Mouse (Mus musculus) embryonic facial prominence, embryonic 15.5 days (tissue): ENCODE results near the gene 1600014C23Rik. TPM values are rescaled to one million over a fixed set of nuclear protein-coding genes. Genes with fewer than 3 reads are reported as not detected.

Source experiments
- ATAC-seq: fragments of 200-750 bp; cut with Nextera tagmentation; 2 replicates; pipeline ENCODE4 v1.8.0; 2017; ENCODE audit warnings: low read depth, moderate TSS enrichment; ENCODE audit not compliant: insufficient number of reproducible peaks, low FRiP score, low TSS enrichment
- H3K27ac ChIP-seq: fragments of 300-500 bp; sonication (generic); replicated peaks from 2 replicates; pipeline ENCODE4 v1.5.1; 2015; ENCODE audit warnings: mild to moderate bottlenecking, inconsistent platforms
- H3K27me3 ChIP-seq: fragments of 300-500 bp; sonication (generic); 2 replicates; pipeline ENCODE4 v1.6.1; 2015; ENCODE audit warnings: inconsistent platforms
- H3K36me3 ChIP-seq: fragments of 300-500 bp; sonication (generic); 2 replicates; pipeline ENCODE4 v1.6.1; 2015; ENCODE audit warnings: mild to moderate bottlenecking, inconsistent platforms
- H3K4me1 ChIP-seq: fragments of 300-500 bp; sonication (generic); 2 replicates; pipeline ENCODE4 v1.6.1; 2015; ENCODE audit warnings: inconsistent platforms
- H3K4me2 ChIP-seq: fragments of 300-500 bp; sonication (generic); replicated peaks from 2 replicates; pipeline ENCODE4 v1.6.1; 2015; ENCODE audit warnings: mild to moderate bottlenecking, inconsistent platforms
- H3K4me3 ChIP-seq: fragments of 300-500 bp; sonication (generic); replicated peaks from 2 replicates; pipeline ENCODE4 v1.5.1; 2015; ENCODE audit warnings: mild to moderate bottlenecking, inconsistent platforms
- H3K9ac ChIP-seq: fragments of 300-500 bp; sonication (generic); 2 replicates; pipeline ENCODE4 v1.6.1; 2015; ENCODE audit warnings: inconsistent platforms
- H3K9me3 ChIP-seq: fragments of 300-500 bp; sonication (generic); replicated peaks from 2 replicates; pipeline ENCODE4 v1.6.1; 2016; ENCODE audit warnings: inconsistent platforms
- WGBS: fragments of 180-500 bp; shearing (Covaris S2); methylation state at CpG from one replicate; pipeline ENCODE4 v1.1.7; 2015; 5-methylcytosine and 5-hydroxymethylcytosine counted together
- polyA plus RNA-seq: library from polyadenylated mRNA; unstranded; fragments of >200 nt; fragmentation: Nextera tagmentation; extraction: Ambion mirVana; gene quantifications from 2 replicates; pipeline ENCODE4 v1.2.1, GENCODE M21; 2015

The 1600014C23Rik gene
- polyA plus RNA-seq, 1 experiment from 2014 or later, result not detected

DNA sequence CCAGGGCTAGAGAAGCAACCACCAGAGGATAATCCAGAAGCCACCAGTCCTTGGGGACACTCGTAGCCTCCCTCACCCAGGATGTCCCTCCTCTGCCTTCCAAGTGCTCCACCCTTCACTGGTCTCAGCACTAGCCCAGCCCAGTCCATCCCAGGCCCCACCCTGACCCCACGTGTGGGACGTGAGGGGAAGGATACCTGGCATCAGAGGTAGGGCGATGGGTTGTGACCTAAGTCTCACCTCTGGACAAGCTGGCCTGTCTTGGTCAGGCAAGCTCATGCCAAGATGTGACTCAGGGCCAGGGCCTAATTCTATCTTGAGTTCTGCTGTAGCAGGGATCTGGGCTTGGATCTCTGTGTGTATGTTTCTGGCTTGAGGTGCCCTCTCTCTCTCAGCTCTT is 1.2 kb upstream of the 1600014C23Rik start:
- H3K4me3 ChIP-seq, result no peak overlapping the region
- H3K36me3 ChIP-seq, result no peaks in the 10 kb centered on the region
- H3K27ac ChIP-seq, result 0 out of 2 replicates have a peak overlapping the region, but pooled peaks have one; percentile 90
- no peak overlapping the region for H3K9ac ChIP-seq
- H3K4me2 ChIP-seq, result no peak overlapping the region
- H3K9me3 ChIP-seq, result no peaks in the 10 kb centered on the region
- H3K27me3 ChIP-seq, result peaks cover 13% of the 10 kb centered on the region
- no peak for ATAC-seq
- peaks cover 49% of the 10 kb centered on the region for H3K4me1 ChIP-seq
- WGBS, result 77% methylated on average over 4 of the region's 4 CpGs

GRCm38 (mm10) chr17:45734333-45734732 is 689 bp upstream of the 1600014C23Rik start:
- ATAC-seq, result no peak
- Histone ChIP-seq H3K27me3 (peaks cover 15% of the 10 kb centered on the region), H3K9ac (no peak overlapping the region), H3K4me2 (peak overlapping the region; percentile 87), H3K27ac (no peak overlapping the region), H3K9me3 (no peaks in the 10 kb centered on the region), H3K4me1 (peaks cover 49% of the 10 kb centered on the region), H3K4me3 (peak overlapping the region; percentile 42), H3K36me3 (no peaks in the 10 kb centered on the region)
- 22% methylated on average over 3 of the region's 3 CpGs for WGBS

DNA sequence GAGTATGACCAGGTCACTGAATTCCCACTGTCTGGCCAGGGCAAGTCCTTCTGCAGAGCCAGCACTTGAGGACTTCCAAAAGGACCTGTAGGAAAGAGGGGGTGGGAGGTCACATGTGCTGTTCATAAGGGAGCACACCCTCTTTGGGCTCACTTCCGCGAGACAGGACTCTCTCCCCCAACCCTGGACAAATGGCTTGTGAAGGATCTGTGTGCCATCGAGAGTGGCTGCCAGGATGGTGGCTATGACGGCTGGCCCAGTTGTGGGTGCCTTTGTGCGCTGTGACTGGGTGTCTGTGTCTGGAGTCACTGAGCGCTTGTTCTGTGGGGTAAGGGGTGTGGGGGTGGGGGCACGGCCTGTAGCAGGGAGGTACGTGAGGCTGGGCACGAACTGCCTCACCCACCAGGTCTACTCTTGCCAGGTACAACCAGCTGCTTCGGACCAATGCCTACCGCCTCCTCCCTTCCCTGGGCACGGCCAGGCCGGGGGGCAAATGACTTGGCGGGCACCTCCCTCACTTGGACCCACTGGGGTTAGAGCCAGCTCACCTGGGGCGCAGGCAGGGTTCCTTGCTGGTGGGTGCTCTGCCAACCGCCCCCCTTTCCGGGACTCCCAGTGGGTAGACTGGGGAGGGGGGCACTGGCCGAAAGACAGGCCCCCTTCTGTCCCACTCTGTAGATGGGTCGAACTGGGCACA is 458 bp downstream of the 1600014C23Rik start:
- WGBS, result 60% methylated on average over 19 of the region's 19 CpGs
- no peaks in the 10 kb centered on the region for H3K9me3 ChIP-seq
- H3K27ac ChIP-seq, result no peak overlapping the region
- peak overlapping the region; percentile 42; the same call in 1 of the 2 replicates for H3K4me3 ChIP-seq
- H3K9ac ChIP-seq, result 0 out of 2 replicates have a peak overlapping the region, but pooled peaks have one; percentile 35
- ATAC-seq, result no peak
- H3K36me3 ChIP-seq, result no peaks in the 10 kb centered on the region
- peaks cover 15% of the 10 kb centered on the region for H3K27me3 ChIP-seq
- peak overlapping the region; percentile 87 for H3K4me2 ChIP-seq
- peaks cover 49% of the 10 kb centered on the region for H3K4me1 ChIP-seq

- 15% methylated on average over 9 of the region's 9 CpGs for WGBS
- H3K9ac ChIP-seq, result no peak overlapping the region
- peaks cover 15% of the 10 kb centered on the region for H3K27me3 ChIP-seq
- ATAC-seq, result no peak
- no peaks in the 10 kb centered on the region for H3K36me3 ChIP-seq
- H3K9me3 ChIP-seq, result no peaks in the 10 kb centered on the region
- no peak overlapping the region for H3K4me2 ChIP-seq
- no peak overlapping the region for H3K27ac ChIP-seq
- H3K4me1 ChIP-seq, result peaks cover 41% of the 10 kb centered on the region
- no peak overlapping the region for H3K4me3 ChIP-seq
Observed at GRCm38 (mm10) chr17:45731172-45731864, 2.3 kb downstream of the 1600014C23Rik start.

DNA sequence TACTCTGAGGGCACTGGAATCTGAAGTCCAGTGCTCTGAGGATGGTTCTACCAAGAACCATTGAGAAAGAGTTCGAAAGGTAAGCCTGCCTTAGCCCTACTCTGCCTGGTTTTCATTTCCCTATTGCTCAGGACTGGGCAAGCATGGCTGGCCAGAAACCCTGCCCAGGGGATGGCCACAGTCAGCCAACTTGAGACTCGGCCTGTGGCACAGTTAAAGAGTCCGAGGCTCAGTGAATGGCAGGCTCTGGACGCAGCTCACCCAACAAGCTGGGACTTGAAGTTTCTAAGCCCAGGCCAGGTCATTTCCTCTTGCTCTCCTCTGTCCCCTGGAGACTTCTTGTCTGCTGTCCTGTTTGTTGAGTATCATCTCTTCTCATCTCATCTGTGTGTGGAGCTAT is 2.9 kb downstream of the 1600014C23Rik start:
- no peak for ATAC-seq
- no peak overlapping the region for H3K9ac ChIP-seq
- H3K36me3 ChIP-seq, result no peaks in the 10 kb centered on the region
- no peak overlapping the region for H3K27ac ChIP-seq
- H3K4me1 ChIP-seq, result peaks cover 36% of the 10 kb centered on the region
- WGBS, result 64% methylated on average over 4 of the region's 4 CpGs
- peaks cover 15% of the 10 kb centered on the region for H3K27me3 ChIP-seq
- H3K9me3 ChIP-seq, result no peaks in the 10 kb centered on the region
- no peak overlapping the region for H3K4me2 ChIP-seq
- H3K4me3 ChIP-seq, result no peak overlapping the region

- Histone ChIP-seq H3K27me3 (peaks cover 15% of the 10 kb centered on the region), H3K27ac (no peak overlapping the region), H3K4me3 (no peak overlapping the region), H3K9ac (no peak overlapping the region), H3K4me2 (no peak overlapping the region), H3K36me3 (no peaks in the 10 kb centered on the region), H3K9me3 (no peaks in the 10 kb centered on the region), H3K4me1 (peaks cover 23% of the 10 kb centered on the region)
- 37% methylated on average over 10 of the region's 10 CpGs for WGBS
- no peak for ATAC-seq
Observed at GRCm38 (mm10) chr17:45729387-45729786, 4.3 kb downstream of the 1600014C23Rik start.

- 52% methylated on average over 8 of the region's 8 CpGs for WGBS
- no peak overlapping the region for H3K9ac ChIP-seq
- ATAC-seq, result no peak
Observed at GRCm38 (mm10) chr17:45727983-45728723, 5.5 kb downstream of the 1600014C23Rik start.

DNA sequence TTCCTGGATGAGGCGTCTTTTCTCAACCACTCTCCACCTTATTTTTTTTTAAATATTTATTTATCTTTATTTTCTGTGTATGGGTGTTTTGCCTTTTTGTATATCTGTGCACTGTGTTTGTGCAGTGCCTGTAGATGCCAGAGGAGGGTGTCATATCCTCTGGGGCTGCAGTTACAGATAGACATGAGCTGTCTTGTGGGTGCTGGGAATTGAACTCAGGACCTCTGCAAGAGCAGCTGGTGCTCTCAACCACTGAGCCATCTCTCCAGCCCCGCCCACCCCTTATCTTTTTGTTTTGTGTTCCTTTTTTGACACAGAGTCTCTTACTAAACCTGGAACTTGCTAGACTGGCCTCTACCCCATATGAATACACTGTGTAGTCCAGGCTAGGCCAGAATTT is 6.2 kb downstream of the 1600014C23Rik start:
- no peak overlapping the region for H3K9ac ChIP-seq
- no peak for ATAC-seq
- no peak overlapping the region for H3K27ac ChIP-seq
- peaks cover 9% of the 10 kb centered on the region; the same call in 1 of the 2 replicates for H3K27me3 ChIP-seq
- H3K9me3 ChIP-seq, result no peaks in the 10 kb centered on the region
- H3K36me3 ChIP-seq, result no peaks in the 10 kb centered on the region
- WGBS, result 70% methylated on average over 2 of the region's 2 CpGs
- no peak overlapping the region for H3K4me2 ChIP-seq
- H3K4me1 ChIP-seq, result peaks cover 19% of the 10 kb centered on the region
- H3K4me3 ChIP-seq, result no peak overlapping the region

More at GRCm38 (mm10) chr17:45727983-45728723, 5.5 kb downstream of the 1600014C23Rik start:
- Histone ChIP-seq H3K27ac (no peak overlapping the region), H3K27me3 (peaks cover 11% of the 10 kb centered on the region), H3K4me3 (no peak overlapping the region), H3K36me3 (no peaks in the 10 kb centered on the region), H3K9me3 (no peaks in the 10 kb centered on the region), H3K4me1 (peaks cover 19% of the 10 kb centered on the region), H3K4me2 (no peak overlapping the region)

DNA sequence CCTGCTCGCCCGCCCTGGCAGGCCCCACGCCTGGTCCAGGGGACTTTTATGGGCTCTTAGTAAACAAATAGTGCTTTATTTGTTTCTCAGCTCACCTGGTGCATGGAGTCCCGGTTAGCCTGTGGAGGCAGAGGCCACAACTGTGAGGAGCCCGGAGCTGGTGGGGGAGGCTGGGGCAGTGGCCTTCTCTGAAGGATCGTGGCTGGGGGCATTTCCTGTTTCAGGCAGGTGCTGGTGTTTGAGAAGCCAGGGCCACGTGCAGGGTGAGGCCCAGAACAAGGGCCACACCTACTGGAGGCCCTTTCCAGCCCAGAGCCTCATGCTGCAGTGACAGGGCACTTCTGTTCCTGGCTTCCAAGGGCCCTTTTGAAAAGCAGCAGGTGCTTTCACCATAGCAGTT is 7.4 kb downstream of the 1600014C23Rik start:
- Histone ChIP-seq H3K9me3 (no peaks in the 10 kb centered on the region), H3K9ac (no peak overlapping the region), H3K27me3 (0 out of 2 replicates have a peak, but pooled peaks cover 2% of the 10 kb centered on the region), H3K27ac (no peak overlapping the region), H3K4me2 (no peak overlapping the region), H3K4me1 (peaks cover 14% of the 10 kb centered on the region), H3K4me3 (no peak overlapping the region), H3K36me3 (no peaks in the 10 kb centered on the region)
- 52% methylated on average over 7 of the region's 7 CpGs for WGBS
- no peak for ATAC-seq

DNA sequence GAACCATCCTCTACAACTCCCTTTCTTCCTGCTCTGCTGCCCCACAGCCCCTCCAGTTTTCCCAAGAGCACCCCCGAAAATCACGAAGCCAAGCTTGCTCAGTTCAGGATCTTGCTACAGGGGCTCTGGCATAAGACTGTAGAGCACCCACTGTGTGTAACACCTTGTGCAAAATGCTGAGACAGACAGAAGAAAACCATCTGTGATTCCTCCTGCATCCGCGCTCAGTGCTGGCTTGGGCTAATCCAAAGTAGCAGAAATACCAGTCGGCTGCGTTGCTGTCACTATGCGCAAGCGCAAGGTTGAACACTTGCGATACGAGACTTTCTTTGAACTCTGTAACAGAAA is 9.1 kb downstream of the 1600014C23Rik start:
- no peak for ATAC-seq
- H3K27ac ChIP-seq, result no peak overlapping the region
- 0 out of 2 replicates have a peak, but pooled peaks cover 1% of the 10 kb centered on the region for H3K27me3 ChIP-seq
- H3K4me3 ChIP-seq, result no peak overlapping the region
- no peak overlapping the region for H3K4me2 ChIP-seq
- H3K36me3 ChIP-seq, result no peaks in the 10 kb centered on the region
- H3K9me3 ChIP-seq, result no peaks in the 10 kb centered on the region
- WGBS, result 82% methylated on average over 10 of the region's 10 CpGs
- no peak overlapping the region for H3K9ac ChIP-seq
- peaks cover 11% of the 10 kb centered on the region for H3K4me1 ChIP-seq
